Mouse (Mus musculus) olfactory bulb, adult 2 months (tissue): ENCODE data around the gene Vamp5.

ENCODE experiments used
- CTCF ChIP-seq: fragments of 200-500 bp; IDR thresholded peaks from 2 replicates; pipeline ENCODE4 v1.5.1; 2012; ENCODE audit warnings: low read depth, mild to moderate bottlenecking, low read length, moderate library complexity; ENCODE audit not compliant: insufficient read depth
- POLR2A ChIP-seq: fragments of 200-500 bp; IDR thresholded peaks from 2 replicates; pipeline ENCODE4 v1.6.1; 2012; ENCODE audit warnings: mild to moderate bottlenecking, low read depth, low read length, moderate library complexity; ENCODE audit not compliant: insufficient read depth

DNA sequence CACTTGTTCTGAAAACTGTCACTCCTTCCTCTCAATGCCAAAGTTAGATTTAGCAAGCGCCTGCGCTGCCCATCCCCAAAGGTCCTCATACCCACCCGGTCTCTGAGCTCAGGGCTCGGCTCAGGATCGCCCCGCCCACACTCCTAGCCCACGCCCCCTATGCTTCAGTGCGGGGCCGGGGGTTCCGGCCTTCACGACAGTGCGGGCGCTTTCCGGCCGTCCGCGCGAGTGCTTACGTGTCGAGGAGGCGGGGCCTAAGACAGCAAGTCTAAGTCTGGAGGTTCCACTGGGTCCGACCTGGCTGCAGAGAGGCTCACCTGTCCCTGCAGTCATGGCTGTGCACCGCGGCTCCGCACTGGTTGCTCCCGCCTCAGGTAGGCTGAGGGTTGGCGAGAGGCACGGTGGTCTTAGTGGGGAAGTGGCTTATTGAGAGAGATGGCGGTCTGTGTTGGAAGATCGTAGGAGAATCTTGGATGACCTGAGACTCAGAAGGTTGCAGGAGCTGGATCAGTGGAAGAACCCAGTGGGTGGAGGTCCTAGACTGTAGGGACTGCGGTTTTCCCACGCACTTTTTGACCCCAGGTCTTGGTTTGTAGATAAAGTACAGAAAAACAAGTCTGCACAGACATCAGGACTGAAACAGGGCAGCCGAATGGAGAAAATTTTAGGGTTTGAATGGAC is 33.9 kb upstream of the Vamp5 start, which contains the start of gene Ggcx:
- TF ChIP-seq POLR2A = peak; percentile 51
- TF ChIP-seq CTCF = peak; percentile 11; the same call in 1 of the 2 replicates
